Mouse (Mus musculus): ENCODE data around the gene Sap30l.
"Not testable (repeated sequence)": the region's sequence is repeated elsewhere in the genome, so short reads cannot be mapped to it uniquely, and the experiment has no call there.

Sap30l gene

DNA sequence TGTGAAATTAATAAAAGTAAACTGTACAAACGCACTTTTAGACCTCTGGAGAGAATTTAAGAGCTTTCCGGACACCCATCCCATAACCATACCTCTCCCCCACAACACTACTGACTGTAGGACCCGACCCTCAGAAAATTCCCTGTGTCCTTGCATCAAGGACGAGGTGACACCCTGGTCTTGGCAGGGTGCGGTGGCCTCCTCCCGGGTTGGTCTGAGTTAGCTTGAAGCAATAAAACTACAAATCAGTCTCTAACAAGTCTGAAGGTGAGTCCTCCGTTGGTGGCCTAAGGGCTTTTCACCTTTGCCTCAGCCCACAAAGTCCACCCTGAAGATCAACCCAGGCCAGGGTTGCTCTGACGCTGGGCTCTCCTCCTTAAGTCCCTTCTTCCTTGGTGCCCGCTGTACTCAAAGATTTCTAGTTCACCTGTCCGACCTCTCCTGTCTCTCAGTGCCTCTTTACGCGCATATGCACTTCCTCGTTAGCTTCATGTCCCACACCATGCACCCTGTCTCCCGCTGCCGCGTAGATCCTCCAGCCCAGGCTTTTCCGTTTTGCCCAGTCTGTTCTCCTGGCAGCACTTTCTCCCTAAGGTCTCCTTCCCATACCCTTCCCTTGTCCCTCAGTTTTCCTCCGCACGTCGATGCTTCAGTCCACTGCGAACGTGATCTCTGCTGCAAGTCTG lies 1.0 kb upstream of the Sap30l start:
- peak in 1 of 2 experiments; percentile 40 for DNase-seq

DNA sequence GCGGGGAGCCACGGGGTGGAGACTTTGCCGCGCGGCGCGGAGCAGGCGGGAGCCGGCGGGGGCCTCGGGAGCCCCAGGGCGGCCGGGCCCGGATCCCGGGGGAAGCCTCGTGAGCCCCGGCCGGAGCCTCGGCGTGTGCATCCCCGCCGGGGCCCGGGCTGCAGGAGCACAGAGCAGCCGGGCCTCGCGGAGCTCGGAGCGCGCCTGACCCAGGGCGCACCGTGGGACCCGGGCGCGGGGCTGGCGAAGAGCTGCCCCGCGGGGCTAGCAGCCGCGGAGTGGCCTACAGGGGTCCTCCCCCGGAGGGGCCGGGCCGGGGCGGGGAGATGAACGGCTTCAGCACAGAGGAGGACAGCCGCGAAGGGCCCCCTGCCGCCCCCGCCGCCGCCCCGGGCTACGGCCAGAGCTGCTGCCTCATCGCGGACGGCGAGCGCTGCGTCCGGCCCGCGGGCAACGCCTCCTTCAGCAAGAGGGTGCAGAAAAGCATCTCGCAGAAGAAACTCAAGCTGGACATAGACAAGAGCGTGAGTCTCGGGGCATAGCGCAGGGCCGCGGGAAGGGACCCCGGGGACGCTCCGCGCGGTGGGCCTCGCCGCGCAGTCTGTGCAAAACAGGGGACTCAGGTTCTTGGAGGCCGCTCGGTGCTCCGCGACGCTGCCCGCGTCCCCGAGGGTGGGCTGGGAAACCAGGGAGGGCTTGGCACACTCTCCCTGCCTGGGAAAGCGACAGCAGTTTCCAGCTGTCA lies 501 bp downstream of the Sap30l start:
- DNase-seq, result peak; percentile 75 to 83

DNA sequence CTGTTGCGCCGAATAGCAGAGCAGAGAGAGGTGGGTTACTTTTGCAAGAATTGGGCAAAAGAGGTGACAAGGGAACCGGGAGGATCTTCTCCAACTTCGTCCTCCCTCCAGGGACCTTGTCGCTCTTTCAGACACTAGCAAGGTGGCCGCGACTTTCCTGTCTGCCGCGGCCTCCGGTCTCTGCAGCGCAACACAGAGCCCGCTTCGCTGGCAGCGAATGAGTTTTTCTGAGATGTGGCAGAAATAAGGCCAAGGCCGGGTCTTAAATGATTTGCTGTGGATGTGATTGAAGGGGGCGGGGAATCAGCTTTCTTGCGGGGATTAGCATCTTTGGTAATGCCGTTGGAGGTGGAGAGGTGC lies 1.1 kb downstream of the Sap30l start:
- DNase-seq, result no peak

DNA sequence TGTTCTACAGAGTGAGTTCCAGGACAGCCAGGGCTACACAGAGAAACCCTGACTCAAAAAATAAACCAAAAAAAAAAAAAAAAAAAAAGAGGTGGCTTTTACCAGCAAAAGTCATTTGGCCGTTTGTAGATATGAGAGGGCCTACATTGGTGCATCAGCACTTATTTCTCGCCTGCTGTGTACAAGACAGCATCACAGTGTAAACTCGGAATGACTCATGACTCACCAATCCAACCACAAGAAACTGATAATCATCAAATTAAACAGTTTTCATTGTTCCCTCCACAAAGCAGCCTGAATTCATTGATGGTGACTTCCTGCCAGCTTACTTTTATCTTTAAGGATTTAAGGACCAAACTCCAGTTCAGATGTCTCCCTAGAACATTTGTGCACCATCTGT lies 3.6 kb downstream of the Sap30l start:
- DNase-seq, result no peak

DNA sequence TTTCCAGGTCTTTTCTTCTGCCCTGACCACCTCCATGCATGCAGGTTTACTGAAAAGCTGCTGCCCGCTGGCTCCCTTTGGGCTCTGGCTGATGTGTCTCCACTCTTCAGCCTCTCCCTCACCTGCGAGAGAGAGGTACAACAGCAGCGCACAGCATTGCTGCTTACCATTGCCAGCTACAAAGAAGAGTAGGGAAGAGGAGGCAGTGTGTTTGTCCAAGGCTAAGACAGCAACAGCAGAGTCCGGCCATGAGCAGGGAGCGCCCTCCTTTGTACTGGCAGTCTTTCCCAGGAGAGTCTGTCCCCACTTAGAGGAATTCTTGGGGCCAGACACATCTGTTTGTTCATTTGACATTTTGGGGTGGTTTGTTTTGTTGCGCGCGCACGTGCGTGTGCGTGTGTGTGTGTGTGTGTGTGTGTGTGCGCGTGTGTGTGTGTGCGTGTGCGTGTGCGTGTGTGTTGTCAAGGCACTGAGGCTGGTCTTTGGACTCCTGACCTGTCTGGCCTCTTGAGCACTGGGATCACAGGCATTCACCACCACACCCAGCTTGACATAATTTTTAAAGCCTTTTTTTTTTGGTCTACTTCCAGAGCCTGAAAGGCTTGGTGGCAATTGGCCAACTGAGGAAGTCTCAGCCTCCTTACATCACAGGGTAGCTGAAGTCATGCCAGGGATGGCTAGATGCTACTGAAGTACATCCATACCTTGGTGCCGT lies 7.7 kb downstream of the Sap30l start:
- no peak for DNase-seq

DNA sequence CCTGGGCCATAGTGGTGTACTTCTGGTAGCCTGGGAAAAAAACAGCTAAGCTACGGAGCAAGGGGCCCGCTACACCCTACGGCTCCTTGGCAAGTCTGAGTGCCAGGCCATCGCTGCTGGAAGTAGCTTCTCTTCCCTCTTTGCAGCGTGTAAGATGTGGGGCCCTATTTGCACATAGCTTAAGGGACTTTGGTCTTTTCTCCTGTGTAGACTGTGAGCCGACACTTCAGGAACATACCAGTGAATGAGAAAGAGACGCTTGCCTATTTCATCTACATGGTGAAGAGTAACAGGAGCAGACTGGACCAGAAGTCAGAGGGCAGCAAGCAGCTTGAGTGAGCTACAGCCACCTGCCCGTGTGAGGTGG lies 8.3 kb downstream of the Sap30l start:
- DNase-seq, result no peak

DNA sequence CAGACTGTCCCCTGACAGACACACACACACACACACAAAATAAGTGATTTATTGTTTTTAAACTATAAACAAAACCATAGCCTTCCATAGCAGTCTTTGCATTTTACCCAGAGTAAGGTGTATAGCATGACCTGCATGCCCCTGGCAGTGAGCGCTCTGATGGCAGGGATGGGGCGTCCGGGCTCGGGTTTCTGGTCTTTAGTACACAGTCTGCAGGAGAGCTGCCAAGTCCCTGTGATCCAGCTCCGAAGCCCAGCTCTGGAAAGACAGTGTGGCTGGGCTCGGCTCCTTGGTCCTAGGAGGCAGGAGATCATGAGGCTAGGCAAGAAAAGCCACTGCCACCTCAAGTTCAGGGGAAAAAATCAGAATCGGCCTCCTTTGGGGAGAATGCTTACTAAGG lies 9.6 kb downstream of the Sap30l start:
- DNase-seq, result no peak

DNA sequence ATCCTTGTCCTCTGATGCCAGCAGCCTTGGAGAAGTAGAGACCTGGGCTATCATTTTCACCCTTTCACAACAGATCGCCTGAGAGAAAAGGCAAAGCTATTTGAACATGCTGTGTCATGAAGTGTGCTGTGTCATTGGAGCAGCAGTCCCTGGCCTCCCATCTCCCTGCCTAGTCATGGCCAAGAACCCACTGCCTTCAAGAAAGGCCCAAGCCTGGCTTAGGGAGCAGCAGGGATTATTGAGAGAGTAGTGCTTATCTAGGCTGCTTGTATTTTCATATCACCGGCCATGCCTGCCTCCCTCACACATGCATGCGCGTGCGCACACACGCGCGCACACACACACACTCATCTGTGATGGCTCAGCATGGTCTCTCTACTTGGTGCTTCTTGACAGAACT lies 10.8 kb downstream of the Sap30l start:
- no peak for DNase-seq

DNA sequence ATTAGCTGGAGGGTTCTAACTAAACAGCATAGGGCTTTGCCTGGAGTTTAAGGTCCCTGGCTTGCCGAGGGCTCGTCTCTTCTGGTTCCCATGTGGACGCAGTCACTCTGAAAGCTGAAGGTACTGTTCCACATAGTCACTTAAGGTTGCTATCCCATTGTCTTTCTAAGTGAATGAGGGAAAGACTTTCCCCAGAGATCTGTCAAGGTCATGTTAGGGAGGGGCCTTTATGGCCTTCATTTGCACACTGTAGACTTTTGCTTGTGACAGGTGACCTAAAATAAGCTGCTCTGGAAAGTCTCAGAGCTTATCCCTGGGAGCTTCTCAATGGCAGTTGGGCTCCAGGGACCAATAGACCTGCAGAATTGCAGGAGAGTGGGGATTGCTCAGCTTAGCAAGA lies 12.2 kb downstream of the Sap30l start:
- DNase-seq, result no peak

DNA sequence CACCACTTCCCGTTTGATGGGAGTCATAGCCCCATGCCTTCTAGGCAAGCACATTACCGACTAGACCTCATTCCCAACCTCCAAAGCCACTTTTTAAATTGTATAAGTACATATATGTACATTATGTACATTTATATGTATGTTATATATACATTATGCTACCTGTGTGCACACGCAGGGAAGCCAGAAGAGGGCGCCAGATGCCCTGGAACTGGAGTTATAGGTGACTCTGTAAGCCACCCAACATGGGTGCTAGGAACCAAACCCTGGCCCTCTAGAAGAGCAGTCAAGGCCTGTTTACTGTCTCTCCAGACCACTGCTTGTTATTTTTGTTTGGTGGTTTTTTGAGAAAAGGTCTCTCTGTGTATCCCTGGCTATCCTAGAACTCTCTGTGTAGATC lies 16.8 kb downstream of the Sap30l start:
- DNase-seq, result no peak

DNA sequence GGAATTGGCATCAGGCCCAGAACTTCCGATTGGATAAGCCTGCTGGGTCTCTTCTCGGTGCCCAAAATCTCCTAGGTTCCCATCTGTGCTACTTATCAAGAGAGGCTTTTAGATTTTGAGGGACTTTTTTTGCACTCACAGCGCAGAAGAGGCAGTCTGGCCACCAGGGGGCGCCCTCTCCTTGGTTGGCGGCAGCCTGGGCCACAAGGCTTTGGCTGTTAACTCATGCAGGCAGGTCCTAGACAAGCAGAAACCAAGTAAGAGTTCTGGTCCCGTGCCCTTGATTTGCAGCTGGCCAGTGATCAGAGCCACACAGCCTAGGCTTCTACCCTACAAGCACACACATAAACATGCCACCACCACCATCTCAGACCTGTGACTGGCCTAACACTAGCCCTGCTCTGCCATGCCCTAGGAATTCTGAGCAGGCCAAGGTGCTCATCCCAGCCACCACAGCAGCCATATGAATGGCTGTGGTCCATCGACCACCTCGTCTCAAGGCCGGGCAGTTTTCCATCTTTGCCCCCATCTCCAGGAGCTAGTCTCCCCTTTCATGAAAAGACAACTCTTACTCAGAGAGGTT lies 18.7 kb downstream of the Sap30l start:
- DNase-seq, result peak; percentile 79 to 86

DNA sequence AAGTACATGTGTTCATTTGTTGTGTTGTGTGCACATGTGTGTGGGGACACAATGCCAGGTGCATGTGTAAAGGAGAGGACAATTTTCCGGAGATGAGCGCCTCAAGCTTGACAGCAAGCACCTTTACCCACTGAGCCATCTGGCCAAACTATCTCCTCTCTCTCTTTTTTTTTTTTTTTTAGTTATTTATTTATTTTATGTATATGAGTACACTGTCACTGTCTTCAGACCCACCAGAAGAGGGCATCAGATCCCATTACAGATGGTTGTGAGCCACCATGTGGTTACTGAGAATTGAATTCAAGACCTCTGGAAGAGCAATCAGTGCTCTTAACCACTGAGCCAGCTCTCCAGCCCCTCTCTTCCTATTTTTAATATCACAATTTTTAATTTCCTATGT lies 21.7 kb downstream of the Sap30l start:
- DNase-seq, result not testable (repeated sequence)

DNA sequence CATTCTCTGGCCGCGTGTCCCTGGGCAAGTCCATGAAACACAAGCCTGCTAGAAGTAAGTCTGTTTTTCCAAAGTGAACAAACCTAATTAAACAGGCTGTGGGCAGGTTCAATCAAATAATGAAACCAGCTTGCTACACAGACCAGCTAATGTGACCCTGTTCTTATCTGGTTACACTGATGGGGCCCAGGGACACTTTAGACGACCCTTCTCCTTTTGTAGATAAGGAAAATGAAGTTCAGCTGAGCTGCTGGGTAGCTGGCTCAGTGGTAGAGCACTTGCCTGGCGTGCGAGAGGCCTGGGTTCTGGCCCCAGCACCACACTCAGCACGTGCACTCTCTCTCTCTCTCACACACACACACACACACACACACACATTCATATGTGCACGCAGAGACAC lies 22.3 kb downstream of the Sap30l start:
- no peak for DNase-seq

DNA sequence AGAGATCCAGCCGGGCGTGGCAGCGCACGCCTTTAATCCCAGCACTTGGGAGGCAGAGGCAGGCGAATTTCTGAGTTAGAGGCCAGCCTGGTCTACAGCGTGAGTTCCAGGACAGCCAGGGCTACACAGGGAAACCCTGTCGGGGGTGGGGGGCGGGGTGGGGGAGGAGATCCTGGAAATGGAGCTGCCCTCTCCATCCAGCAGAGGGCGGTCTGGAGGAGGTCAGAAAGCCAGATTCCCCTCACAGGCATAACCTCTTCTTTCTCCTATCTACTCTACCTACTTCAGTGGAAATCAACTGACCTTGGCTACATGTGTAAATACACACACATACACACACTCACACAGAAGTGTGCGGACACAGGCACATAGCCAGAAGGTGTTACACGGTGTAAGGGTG lies 23.8 kb downstream of the Sap30l start:
- not testable (repeated sequence) for DNase-seq

DNA sequence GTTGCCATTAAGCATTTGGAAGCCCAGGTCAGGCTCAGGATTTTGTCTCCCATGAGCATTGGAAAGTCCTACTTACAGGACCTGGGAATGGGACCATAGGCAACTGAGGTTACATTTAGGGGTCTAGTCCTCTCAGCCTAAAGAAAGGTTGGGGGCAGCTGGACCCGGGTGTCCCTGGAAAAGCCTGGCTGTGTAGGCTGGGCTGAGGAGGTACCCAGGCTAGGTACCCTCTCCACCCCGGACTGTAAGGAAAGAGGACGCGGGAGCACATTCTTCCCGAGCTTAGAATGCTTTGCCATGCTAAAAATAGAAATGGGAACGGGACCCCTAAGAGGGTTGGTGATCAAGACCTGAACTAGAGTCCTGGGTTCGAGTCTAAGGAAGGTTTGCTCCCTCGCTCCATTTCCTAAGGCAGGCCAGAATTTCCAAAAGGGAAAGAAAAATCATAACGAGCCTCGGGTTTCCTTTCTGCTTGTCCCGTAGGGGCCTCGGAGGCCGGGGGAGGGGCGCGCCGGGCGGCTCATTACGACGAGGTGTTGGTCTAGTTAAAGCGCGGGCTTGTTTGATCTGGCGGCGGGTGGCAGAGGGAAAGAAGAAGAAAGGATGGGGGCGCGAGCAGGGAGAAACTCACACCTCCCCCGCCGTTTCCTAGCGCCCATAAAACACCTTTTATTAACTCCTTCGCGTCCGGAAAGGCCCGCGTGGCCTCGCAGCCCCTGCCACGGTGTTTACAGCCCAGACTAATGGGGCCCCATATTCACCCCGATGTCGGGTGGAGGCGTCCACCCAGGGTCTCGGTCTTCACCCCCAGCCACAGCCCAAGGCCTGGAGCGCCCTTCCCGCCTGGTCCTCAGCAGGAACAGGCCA lies 25.8 kb downstream of the Sap30l start:
- no peak for DNase-seq

DNA sequence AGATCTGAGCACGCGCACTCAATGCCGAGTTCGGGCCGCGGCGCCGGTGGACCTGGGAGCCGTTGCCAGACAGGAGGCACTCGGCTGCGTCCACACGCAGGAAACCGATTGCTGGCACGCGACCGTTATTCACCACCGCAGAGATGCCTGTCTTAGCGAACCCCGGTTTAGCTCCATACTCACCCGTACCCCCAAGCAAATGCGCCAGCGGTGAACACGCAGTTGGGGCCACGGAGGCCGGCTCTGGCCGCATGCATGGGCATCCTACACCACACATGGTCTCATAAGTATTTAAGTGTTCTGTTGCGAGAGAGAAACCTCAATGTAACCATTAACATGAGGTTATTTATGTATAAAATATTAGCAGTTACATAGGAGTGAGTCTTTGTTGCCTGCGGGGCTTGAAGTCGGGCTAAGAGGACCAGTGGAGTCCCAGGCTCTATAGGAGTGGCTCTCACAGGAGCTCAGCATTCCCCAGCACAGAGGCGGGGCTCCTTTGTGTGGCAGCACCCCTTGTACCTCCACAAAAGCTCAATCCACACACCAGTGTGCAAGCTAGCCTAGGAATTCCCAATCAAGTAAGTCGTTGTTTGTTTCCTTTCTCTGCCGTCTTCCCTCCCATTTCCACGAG lies 26.6 kb downstream of the Sap30l start:
- DNase-seq, result peak in 1 of 2 experiments; percentile 30

DNA sequence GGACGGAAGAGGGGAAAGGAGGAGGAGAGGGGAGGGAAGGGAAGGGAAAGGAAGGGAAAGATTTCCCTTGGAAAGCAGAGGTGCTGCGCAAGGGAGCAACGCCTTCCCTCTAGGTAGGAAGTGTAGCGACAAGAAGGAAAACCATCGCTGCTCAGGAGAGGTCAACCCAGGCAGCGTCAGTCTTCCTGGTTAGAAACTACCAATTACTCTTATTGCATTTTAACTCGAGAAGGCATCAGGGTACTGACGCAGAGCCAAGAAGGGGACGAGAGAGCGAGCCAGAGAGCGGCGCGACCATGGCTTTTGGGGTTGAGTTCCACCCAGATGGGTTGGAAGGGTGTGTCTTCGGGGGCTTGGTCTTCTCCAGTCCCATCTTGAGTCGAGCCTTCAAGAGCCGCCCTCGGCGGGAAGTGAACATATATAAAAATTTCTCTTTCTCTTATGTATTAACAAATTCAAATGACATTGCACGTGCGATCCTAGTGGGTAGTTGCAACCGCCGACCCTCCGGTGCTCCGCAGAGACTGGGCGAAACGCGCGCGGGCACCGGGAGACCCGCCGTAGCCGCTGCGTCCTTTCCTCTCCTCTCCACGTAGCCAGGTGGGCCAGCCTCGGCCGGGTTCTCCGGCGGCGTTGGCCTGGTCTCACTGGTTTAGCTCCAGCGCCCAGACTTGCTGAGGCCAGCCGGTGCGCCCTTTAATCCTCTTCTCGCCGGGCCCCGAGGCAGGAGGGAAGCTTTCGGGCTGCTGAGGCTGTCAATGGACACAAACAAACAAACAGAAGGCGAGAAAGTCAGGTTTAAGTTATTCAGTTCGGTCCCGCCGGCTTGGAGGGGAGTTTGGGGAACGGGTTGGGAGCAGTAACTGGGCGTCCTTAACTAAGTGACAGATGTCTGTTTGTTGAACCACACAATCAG lies 27.8 kb downstream of the Sap30l start:
- no peak for DNase-seq

DNA sequence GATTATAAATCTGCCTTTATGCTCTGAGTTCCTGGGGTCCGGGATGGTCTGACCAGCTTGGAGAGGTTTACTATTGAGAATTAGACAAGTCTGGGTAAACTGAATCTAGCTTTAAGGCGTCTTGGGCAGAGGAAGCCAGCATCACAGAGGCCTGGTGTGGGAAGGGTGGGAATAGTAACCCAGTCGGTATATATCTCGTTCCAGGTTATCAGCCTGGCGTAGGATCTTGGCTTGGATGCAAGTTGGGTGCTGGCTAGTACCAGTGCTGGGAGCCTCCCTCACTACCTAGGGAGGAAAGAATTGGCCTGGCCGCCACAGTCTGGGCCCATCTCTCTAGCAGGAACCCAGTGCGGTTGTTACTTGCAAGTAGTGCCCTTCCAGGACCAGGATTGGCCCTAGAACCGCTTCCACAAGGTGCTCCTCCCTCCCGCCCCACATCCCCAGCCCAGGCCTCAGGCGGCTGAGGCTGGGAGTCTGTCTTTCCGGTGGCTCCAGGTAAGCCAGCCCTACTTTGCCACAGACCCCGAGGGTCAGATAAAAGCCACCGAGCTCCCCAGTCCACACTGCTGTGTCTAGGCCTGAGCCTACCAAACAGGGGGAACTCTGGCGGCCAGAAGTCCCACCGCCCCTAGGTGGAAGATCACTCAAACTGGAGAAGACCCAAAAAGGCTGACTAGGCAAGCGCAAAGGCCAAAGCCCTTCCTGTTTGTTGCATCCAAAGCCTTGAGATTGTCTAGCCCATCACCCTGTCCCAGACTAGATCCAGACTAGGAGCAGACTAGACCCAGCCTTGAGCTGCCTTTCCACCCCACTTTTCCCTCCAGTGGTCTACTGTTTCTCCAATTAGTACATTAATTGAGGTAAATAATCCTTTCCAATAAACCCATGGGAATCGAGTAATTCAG lies 28.7 kb downstream of the Sap30l start:
- no peak for DNase-seq

DNA sequence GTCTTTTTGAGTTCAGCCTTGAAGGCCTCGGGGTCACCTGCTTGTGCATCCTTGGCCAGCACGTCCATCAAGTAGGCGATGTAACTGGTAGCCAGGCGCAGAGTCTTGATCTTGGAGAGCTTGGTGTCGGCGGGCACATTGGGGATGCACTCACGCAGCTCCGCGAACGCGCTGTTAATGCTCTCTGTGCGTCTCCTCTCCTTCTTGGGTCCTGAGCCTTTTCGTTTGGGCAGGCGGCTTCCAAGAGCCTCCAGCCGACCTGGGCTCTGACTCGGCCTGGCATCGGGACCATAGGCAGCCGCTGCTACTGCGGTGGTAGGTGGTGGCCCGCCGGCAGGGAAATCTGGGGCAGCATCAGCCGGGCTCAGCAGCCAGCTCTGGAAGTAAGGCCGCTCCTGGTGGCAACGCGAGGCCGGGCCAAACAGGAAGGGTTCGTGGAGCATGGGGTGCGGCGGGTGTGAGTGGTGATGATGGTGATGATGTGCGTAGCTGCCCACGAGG lies 29.9 kb downstream of the Sap30l start:
- DNase-seq, result no peak

DNA sequence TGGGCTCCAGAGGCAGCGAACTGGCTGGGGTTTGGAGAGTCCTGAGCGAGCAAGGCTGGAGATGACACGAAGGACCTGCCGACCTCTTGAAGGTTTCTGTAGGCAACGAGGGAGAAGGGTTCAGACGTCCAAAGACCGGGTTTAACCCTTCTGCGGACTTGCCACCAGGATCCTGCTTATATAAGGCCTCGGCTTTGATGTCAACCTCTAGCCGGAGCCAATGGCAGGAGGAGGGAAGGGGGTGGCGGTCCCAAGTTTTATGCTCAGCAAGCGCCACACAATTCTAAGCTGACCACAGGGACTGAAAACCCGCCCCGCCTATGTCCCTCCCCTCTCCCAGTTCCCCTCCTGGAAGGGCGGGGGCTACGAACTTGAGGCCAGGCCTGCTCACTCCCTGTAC lies 30.4 kb downstream of the Sap30l start:
- DNase-seq, result no peak
